Mouse (Mus musculus) neural tube, embryonic 13.5 days (tissue): ENCODE measurements at regions not wholly inside any gene's neighbourhood (a gene's known extent, or its start where the extent isn't known, plus 50 kb on each side); places are given as distances from the start of the nearest gene placed in this dataset.

Experiments used
- ATAC-seq: fragments of 200-750 bp; cut with Nextera tagmentation; 2 replicates; pipeline ENCODE4 v1.8.0; 2017; ENCODE audit warnings: low read depth, mild to moderate bottlenecking, moderate TSS enrichment, moderate library complexity
- H3K27ac ChIP-seq: fragments of 300-500 bp; sonication (generic); replicated peaks from 2 replicates; pipeline ENCODE4 v1.5.1; 2015; ENCODE audit warnings: moderate library complexity, mild to moderate bottlenecking, inconsistent platforms
- H3K27me3 ChIP-seq: fragments of 300-500 bp; sonication (generic); 2 replicates; pipeline ENCODE4 v1.6.1; 2015; ENCODE audit warnings: mild to moderate bottlenecking, inconsistent platforms
- H3K36me3 ChIP-seq: fragments of 300-500 bp; sonication (generic); 2 replicates; pipeline ENCODE4 v1.6.1; 2015; ENCODE audit warnings: mild to moderate bottlenecking, inconsistent platforms
- H3K4me1 ChIP-seq: fragments of 300-500 bp; sonication (generic); replicated peaks from 2 replicates; pipeline ENCODE4 v1.6.1; 2015; ENCODE audit warnings: inconsistent platforms
- H3K4me2 ChIP-seq: fragments of 300-500 bp; sonication (generic); 2 replicates; pipeline ENCODE4 v1.6.1; 2015; ENCODE audit warnings: inconsistent platforms, mild to moderate bottlenecking, moderate library complexity
- H3K4me3 ChIP-seq: fragments of 300-500 bp; sonication (generic); 2 replicates; pipeline ENCODE4 v1.5.1; 2015; ENCODE audit warnings: mild to moderate bottlenecking, inconsistent platforms
- H3K9ac ChIP-seq: fragments of 300-500 bp; sonication (generic); 2 replicates; pipeline ENCODE4 v1.6.1; 2015; ENCODE audit warnings: moderate library complexity, mild to moderate bottlenecking, inconsistent platforms
- H3K9me3 ChIP-seq: fragments of 300-500 bp; sonication (generic); 2 replicates; pipeline ENCODE4 v1.6.1; 2016; ENCODE audit warnings: inconsistent platforms
- WGBS: fragments of 180-500 bp; shearing (Covaris S2); methylation state at CpG from one replicate; pipeline ENCODE4 v1.1.7; 2015; 5-methylcytosine and 5-hydroxymethylcytosine counted together

GRCm38 (mm10) chr11:57432299-57432698 is 86.1 kb downstream of the Fam114a2 start:
- WGBS, result 74% methylated on average over 1 of the region's 1 CpGs

DNA sequence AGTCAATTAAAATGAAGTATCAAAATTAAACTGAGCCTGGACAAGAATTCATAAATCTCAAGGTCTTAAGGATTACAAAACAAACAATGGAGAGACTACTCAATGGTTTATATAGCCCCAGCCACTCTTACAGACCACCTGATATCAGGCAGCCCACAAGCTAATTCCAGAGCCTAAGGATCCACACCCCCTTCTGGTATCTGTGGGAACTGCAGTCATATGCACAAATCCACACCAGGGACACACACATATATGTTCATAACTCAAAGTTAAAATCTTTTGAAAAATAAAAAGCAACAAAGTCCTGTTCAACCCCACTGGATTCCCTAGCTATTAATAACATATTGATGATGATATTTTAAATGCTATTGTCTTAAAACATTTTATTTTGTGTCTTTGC is 86.5 kb downstream of the Fam114a2 start:
- Histone ChIP-seq H3K36me3 (no peaks in the 10 kb centered on the region), H3K27me3 (no peaks in the 10 kb centered on the region), H3K9me3 (no peaks in the 10 kb centered on the region), H3K4me2 (no peak overlapping the region), H3K9ac (no peak overlapping the region), H3K27ac (no peak overlapping the region), H3K4me1 (no peaks in the 10 kb centered on the region), H3K4me3 (no peak overlapping the region)
- no peak for ATAC-seq

More at GRCm38 (mm10) chr11:57432299-57432698, 86.1 kb downstream of the Fam114a2 start:
- Histone ChIP-seq H3K27me3 (no peaks in the 10 kb centered on the region), H3K27ac (no peak overlapping the region), H3K36me3 (no peaks in the 10 kb centered on the region), H3K4me3 (no peak overlapping the region), H3K9me3 (no peaks in the 10 kb centered on the region), H3K9ac (no peak overlapping the region), H3K4me2 (no peak overlapping the region), H3K4me1 (no peaks in the 10 kb centered on the region)
- no peak for ATAC-seq

- Histone ChIP-seq H3K4me2 (no peak overlapping the region), H3K9me3 (no peaks in the 10 kb centered on the region), H3K9ac (no peak overlapping the region), H3K27me3 (no peaks in the 10 kb centered on the region), H3K4me1 (peaks cover 6% of the 10 kb centered on the region; the same call in 1 of the 2 replicates), H3K4me3 (no peak overlapping the region), H3K27ac (no peak overlapping the region), H3K36me3 (no peaks in the 10 kb centered on the region)
- ATAC-seq, result no peak
- 49% methylated on average over 12 of the region's 12 CpGs for WGBS
These were observed 92.2 kb downstream of the Fam114a2 start for GRCm38 (mm10) chr11:57426046-57426805.

DNA sequence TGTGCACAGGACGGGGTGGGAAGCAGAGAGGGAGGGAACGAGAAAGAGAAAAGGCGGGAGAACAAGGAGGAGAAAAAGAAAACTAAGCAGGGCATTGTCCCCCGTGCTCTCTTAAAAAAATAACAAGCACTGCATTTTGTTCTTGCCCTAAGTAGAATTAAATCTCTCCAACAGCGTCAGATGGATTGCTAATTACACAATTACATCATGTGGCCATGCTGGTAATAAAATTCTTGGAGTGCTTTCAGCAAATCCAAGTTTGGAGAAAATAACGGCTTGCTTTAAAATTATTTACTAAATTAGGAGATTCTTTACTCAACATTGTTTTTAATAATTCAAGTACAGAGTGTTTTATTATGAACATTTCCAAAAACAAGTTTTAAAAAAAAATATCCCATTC is 99.0 kb downstream of the Fam114a2 start:
- H3K9me3 ChIP-seq, result no peaks in the 10 kb centered on the region
- H3K27ac ChIP-seq, result no peak overlapping the region
- no peak overlapping the region for H3K4me2 ChIP-seq
- H3K4me1 ChIP-seq, result peaks cover 7% of the 10 kb centered on the region; the same call in 1 of the 2 replicates
- no peaks in the 10 kb centered on the region for H3K27me3 ChIP-seq
- H3K36me3 ChIP-seq, result no peaks in the 10 kb centered on the region
- WGBS, result 66% methylated on average over 6 of the region's 6 CpGs
- no peak overlapping the region for H3K9ac ChIP-seq
- ATAC-seq, result no peak
- no peak overlapping the region for H3K4me3 ChIP-seq

- WGBS, result 90% methylated on average over 11 of the region's 11 CpGs
- Histone ChIP-seq H3K4me3 (no peak overlapping the region), H3K27ac (no peak overlapping the region), H3K36me3 (no peaks in the 10 kb centered on the region), H3K4me1 (peaks cover 7% of the 10 kb centered on the region; the same call in 1 of the 2 replicates), H3K9ac (no peak overlapping the region), H3K9me3 (no peaks in the 10 kb centered on the region), H3K27me3 (no peaks in the 10 kb centered on the region), H3K4me2 (no peak overlapping the region)
- no peak for ATAC-seq
These were observed 102.4 kb downstream of the Fam114a2 start for GRCm38 (mm10) chr11:57416011-57416410.

GRCm38 (mm10) chr11:57415167-57415566 is 103.2 kb downstream of the Fam114a2 start:
- Histone ChIP-seq H3K4me1 (peaks cover 7% of the 10 kb centered on the region; the same call in 1 of the 2 replicates), H3K4me3 (no peak overlapping the region), H3K4me2 (no peak overlapping the region), H3K36me3 (no peaks in the 10 kb centered on the region), H3K27ac (0 out of 2 replicates have a peak overlapping the region, but pooled peaks have one; percentile 13), H3K9ac (no peak overlapping the region), H3K9me3 (no peaks in the 10 kb centered on the region), H3K27me3 (no peaks in the 10 kb centered on the region)
- 80% methylated on average over 5 of the region's 5 CpGs for WGBS
- ATAC-seq, result no peak

DNA sequence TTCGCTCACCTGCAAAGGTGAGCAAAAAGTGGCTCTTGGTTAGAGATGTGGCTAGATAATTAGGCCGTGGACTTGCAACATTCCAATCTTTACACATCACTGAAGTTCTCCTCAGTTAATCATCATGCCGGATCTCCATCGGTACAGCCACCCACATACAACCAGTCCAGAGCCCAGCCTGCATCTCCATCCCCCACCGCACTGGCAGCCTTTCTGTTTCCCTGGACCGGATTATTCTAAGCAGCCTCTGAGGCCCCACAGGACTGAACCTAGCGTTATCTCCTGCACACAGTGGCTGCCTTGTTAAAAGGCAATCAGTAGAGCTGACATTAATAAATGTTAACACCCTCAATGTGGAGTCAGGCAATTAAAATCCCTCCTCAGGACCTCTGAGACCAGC is 103.7 kb downstream of the Fam114a2 start:
- ATAC-seq, result no peak
- 58% methylated on average over 7 of the region's 7 CpGs for WGBS
- no peak overlapping the region for H3K9ac ChIP-seq

GRCm38 (mm10) chr11:57413271-57413670 is 105.1 kb downstream of the Fam114a2 start:
- H3K4me1 ChIP-seq, result peaks cover 11% of the 10 kb centered on the region; the same call in 1 of the 2 replicates
- no peaks in the 10 kb centered on the region for H3K36me3 ChIP-seq
- no peak overlapping the region for H3K4me2 ChIP-seq
- no peak overlapping the region for H3K9ac ChIP-seq
- no peak overlapping the region for H3K27ac ChIP-seq
- no peaks in the 10 kb centered on the region for H3K9me3 ChIP-seq
- WGBS, result 69% methylated on average over 4 of the region's 4 CpGs
- H3K4me3 ChIP-seq, result no peak overlapping the region
- no peak for ATAC-seq
- no peaks in the 10 kb centered on the region for H3K27me3 ChIP-seq

More for the DNA sequence above, 103.7 kb downstream of the Fam114a2 start:
- no peak overlapping the region for H3K4me3 ChIP-seq
- peaks cover 7% of the 10 kb centered on the region; the same call in 1 of the 2 replicates for H3K4me1 ChIP-seq
- H3K27ac ChIP-seq, result peak overlapping the region; percentile 13; the same call in 1 of the 2 replicates
- no peaks in the 10 kb centered on the region for H3K36me3 ChIP-seq
- no peaks in the 10 kb centered on the region for H3K9me3 ChIP-seq
- H3K4me2 ChIP-seq, result no peak overlapping the region
- H3K27me3 ChIP-seq, result no peaks in the 10 kb centered on the region

DNA sequence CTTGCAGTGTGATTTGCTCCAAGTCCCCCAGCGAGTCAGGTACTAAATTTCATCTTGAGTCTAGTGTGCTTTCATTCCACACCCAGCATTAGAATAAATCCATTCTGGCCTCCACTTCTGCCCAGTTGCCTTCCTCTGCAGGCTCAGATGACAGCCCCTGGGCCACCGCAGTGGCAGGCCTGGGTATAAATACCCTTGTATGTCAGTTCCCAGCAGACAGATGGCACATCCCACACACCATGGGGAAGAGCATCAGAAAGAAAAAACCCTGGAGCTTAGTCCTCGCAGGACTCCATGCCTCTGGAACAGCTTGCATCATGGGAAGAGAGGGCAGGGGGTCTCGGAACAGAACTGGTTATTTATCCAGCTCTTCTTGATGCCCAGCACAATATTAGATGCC is 105.7 kb downstream of the Fam114a2 start:
- H3K36me3 ChIP-seq, result no peaks in the 10 kb centered on the region
- H3K9me3 ChIP-seq, result no peaks in the 10 kb centered on the region
- WGBS, result 75% methylated on average over 4 of the region's 4 CpGs
- H3K4me2 ChIP-seq, result no peak overlapping the region
- peaks cover 14% of the 10 kb centered on the region; the same call in 1 of the 2 replicates for H3K4me1 ChIP-seq
- no peak overlapping the region for H3K27ac ChIP-seq
- no peaks in the 10 kb centered on the region for H3K27me3 ChIP-seq
- H3K9ac ChIP-seq, result no peak overlapping the region
- no peak for ATAC-seq
- no peak overlapping the region for H3K4me3 ChIP-seq

GRCm38 (mm10) chr11:57404172-57404571 is 114.2 kb downstream of the Fam114a2 start:
- Histone ChIP-seq H3K36me3 (no peaks in the 10 kb centered on the region), H3K4me3 (no peak overlapping the region), H3K27ac (no peak overlapping the region), H3K9ac (no peak overlapping the region), H3K27me3 (no peaks in the 10 kb centered on the region), H3K4me1 (peaks cover 15% of the 10 kb centered on the region), H3K4me2 (no peak overlapping the region), H3K9me3 (no peaks in the 10 kb centered on the region)
- no peak for ATAC-seq
- WGBS, result 58% methylated on average over 9 of the region's 9 CpGs

DNA sequence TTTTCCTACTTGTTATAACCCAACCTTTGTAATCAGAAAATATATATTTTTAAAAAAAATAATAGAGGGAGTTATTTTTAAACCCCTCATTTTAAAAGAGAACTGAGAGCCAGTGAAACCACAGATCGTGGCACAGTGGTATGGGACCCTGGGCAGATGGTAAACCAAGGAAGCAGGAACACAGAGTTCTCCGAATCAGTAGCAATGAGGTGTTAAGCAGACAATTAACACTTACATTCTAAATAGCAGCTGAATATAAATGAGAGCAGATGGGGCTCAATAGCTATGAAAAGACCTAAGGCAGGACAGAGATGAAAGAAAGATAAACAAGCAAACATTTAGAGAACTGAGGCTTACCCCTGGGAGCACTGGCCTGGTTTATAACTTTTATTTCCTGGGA is 116.8 kb downstream of the Fam114a2 start:
- WGBS, result 27% methylated on average over 2 of the region's 2 CpGs
- H3K4me1 ChIP-seq, result peaks cover 8% of the 10 kb centered on the region; the same call in 1 of the 2 replicates
- no peak overlapping the region for H3K27ac ChIP-seq
- no peaks in the 10 kb centered on the region for H3K9me3 ChIP-seq
- no peaks in the 10 kb centered on the region for H3K27me3 ChIP-seq
- no peaks in the 10 kb centered on the region for H3K36me3 ChIP-seq
- H3K4me2 ChIP-seq, result no peak overlapping the region
- no peak overlapping the region for H3K4me3 ChIP-seq
- ATAC-seq, result no peak
- H3K9ac ChIP-seq, result no peak overlapping the region

GRCm38 (mm10) chr11:57399366-57399765 is 119.1 kb downstream of the Fam114a2 start:
- no peak for ATAC-seq
- H3K36me3 ChIP-seq, result no peaks in the 10 kb centered on the region
- 94% methylated on average over 1 of the region's 1 CpGs for WGBS

DNA sequence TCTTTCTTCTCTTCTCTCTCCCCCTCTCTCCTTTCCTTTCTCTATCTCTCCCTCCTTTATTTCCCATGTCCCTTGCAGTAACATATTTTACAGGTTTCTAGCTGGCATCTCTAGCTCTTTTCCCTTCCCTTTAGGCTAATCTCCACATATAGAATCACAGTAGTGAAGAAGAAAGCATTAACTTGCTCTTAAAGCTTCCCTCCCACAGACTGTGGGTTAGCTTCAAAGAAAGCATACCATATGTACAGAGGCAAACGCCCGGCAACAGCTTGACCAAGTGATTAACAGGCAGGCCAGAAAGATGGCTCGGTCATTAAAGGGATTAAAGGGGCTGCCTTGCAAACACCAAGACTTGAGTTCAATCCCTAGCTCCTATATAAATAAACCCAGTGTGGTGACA is 122.0 kb downstream of the Fam114a2 start:
- Histone ChIP-seq H3K9me3 (no peaks in the 10 kb centered on the region), H3K36me3 (no peaks in the 10 kb centered on the region)
- WGBS, result 36% methylated on average over 3 of the region's 3 CpGs

More at GRCm38 (mm10) chr11:57399366-57399765, 119.1 kb downstream of the Fam114a2 start:
- H3K4me2 ChIP-seq, result no peak overlapping the region
- no peaks in the 10 kb centered on the region for H3K9me3 ChIP-seq
- no peak overlapping the region for H3K9ac ChIP-seq
- H3K4me1 ChIP-seq, result peaks cover 8% of the 10 kb centered on the region; the same call in 1 of the 2 replicates
- H3K27me3 ChIP-seq, result no peaks in the 10 kb centered on the region
- no peak overlapping the region for H3K4me3 ChIP-seq
- no peak overlapping the region for H3K27ac ChIP-seq

More for the DNA sequence above, 122.0 kb downstream of the Fam114a2 start:
- no peak overlapping the region for H3K9ac ChIP-seq
- no peak for ATAC-seq
- no peaks in the 10 kb centered on the region for H3K4me1 ChIP-seq
- no peaks in the 10 kb centered on the region for H3K27me3 ChIP-seq
- no peak overlapping the region for H3K4me3 ChIP-seq
- no peak overlapping the region for H3K4me2 ChIP-seq
- no peak overlapping the region for H3K27ac ChIP-seq
